ENCODE assay signal across 17 mouse cellular contexts in the genomic region with DNA sequence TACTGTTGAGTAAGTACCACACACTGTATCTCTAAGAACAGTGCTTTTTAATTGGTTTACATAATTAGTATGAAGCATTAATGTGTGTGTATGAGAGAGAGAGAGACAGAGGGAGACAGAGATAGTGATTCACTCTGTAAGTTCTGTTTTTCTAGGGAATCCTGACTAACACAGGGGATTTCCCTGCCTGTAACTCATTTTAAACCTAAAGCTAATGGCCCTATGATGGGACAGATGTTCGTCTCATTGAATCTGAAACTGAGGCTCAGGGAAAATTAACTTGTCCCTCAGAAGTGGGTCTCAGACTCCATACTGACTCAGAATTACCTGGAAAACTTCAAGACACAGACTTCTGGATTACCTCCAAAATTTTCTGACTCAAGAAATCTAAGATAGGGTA.
"Had no signal": no experiment of that assay in that cellular context is flagged by ENCODE, and none has a peak within 500 bp of the region (broad histone marks: within the 10 kb centered on the region; RNA-seq: fewer than 3 reads in every experiment).

No protein-coding gene starts in this region.

- H3K4me1 ChIP-seq: liver, embryonic 12.5 days had no signal

- H3K9me3 ChIP-seq: liver, embryonic 12.5 days; midbrain, embryonic 10.5 days; midbrain, embryonic 12.5 days; neural tube, embryonic 13.5 days; neural tube, embryonic 15.5 days had no signal

- ATAC-seq: liver, embryonic 12.5 days; midbrain, embryonic 16.5 days had no signal

- H3K4me2 ChIP-seq: liver, embryonic 12.5 days; midbrain, embryonic 12.5 days; neural tube, embryonic 13.5 days; neural tube, embryonic 15.5 days had no signal

- DNase-seq: lung, adult 18-20 months; lung, postnatal 14 days; lung, postnatal 4 days; midbrain, embryonic 14.5 days; retina, postnatal 1 day; right cerebral cortex, adult 18-20 months; thymus, adult 18-20 months; thymus, postnatal 14 days; thymus, postnatal 36 days had no signal

- H3K9ac ChIP-seq: liver, embryonic 12.5 days; liver, embryonic 14.5 days; midbrain, embryonic 12.5 days; neural tube, embryonic 13.5 days; neural tube, embryonic 15.5 days had no signal

- H3K27me3 ChIP-seq: liver, embryonic 12.5 days; midbrain, embryonic 12.5 days; neural tube, embryonic 13.5 days; neural tube, embryonic 15.5 days had no signal

- H3K36me3 ChIP-seq: liver, embryonic 12.5 days; midbrain, embryonic 12.5 days; neural tube, embryonic 13.5 days; neural tube, embryonic 15.5 days had no signal

- H3K4me3 ChIP-seq: liver, embryonic 12.5 days; midbrain, embryonic 10.5 days; midbrain, embryonic 12.5 days; myocyte; neural tube, embryonic 13.5 days; neural tube, embryonic 15.5 days had no signal

- H3K27ac ChIP-seq: liver, embryonic 12.5 days; liver, embryonic 14.5 days; midbrain, embryonic 10.5 days; midbrain, embryonic 12.5 days; neural tube, embryonic 13.5 days; neural tube, embryonic 15.5 days had no signal
